Mouse (Mus musculus) embryo, embryonic 10.5 days (tissue): Measurements from ENCODE around the gene Hcst.
A peak's percentile ranks its signal among the peaks of the same experiment; 100 is the strongest.

Source experiments
- DNase-seq: peaks from one replicate; pipeline ENCODE4 v3.0.0-alpha.2; 2015; ENCODE audit warnings: low spot score

The Hcst gene

GRCm38 (mm10) chr7:30419561-30420499 lies at the start of gene Hcst:
Gene Hcst (minus strand): TSS chr7:30419854.
- DNase-seq: no peak

- DNase-seq: no peak
These were observed 45.2 kb upstream of the Hcst start for GRCm38 (mm10) chr7:30464816-30465300.

DNA sequence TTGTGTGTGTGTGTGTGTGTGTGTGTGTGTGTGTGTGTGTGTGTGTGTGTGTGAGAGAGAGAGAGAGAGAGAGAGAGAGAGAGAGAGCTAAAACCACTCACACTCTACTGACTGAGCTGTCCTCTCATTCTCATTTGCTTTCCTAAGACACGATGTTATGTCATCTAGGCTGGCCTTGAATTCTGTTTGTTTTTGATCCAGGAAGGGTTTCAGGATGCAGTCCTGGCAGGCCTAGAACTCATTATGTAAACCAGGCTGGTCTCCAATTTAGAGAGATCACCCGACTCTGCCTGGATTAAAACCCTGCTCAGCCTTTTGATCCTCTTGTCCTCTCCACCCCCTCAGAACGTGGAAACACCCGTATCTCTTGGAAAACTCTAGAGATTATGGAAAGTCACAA lies 44.3 kb upstream of the Hcst start:
- no peak for DNase-seq

- no peak for DNase-seq
These were observed 43.9 kb upstream of the Hcst start for GRCm38 (mm10) chr7:30463568-30463967.

- DNase-seq: no peak
These were observed 39.8 kb upstream of the Hcst start for GRCm38 (mm10) chr7:30459484-30459883.

- DNase-seq: peak; percentile 56
These were observed 38.1 kb upstream of the Hcst start, which contains the start of the genes Kirrel2 and Nphs1 for GRCm38 (mm10) chr7:30457629-30458330. Gene Kirrel2 (minus strand): TSS chr7:30457690. Gene Nphs1 (plus strand): TSS chr7:30458315.

GRCm38 (mm10) chr7:30456911-30457628 lies 37.4 kb upstream of the Hcst start:
- no peak for DNase-seq

DNA sequence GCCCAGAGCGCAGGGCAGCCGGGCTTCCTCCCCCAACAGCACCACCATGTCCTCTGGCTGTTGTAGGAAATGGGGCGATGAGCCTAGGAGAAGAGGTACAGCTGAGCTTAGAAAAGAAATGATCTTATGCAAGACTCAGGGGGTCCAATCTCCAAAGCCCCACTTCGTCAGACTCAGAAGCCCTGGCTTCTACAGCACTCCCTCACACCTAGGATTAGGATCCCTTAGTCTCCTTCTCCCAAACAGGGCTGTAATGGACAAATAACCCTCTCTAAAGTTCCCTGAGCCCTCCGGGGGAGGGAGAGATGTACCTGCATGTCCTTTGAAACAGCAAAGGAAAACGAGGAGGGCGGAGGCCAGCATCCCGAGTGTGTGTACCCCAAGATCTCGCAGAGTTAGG lies 36.8 kb upstream of the Hcst start:
- DNase-seq: no peak

GRCm38 (mm10) chr7:30454259-30454658 lies 34.6 kb upstream of the Hcst start:
- DNase-seq: no peak

- DNase-seq: no peak
These were observed 34.1 kb upstream of the Hcst start for GRCm38 (mm10) chr7:30453766-30454165.

DNA sequence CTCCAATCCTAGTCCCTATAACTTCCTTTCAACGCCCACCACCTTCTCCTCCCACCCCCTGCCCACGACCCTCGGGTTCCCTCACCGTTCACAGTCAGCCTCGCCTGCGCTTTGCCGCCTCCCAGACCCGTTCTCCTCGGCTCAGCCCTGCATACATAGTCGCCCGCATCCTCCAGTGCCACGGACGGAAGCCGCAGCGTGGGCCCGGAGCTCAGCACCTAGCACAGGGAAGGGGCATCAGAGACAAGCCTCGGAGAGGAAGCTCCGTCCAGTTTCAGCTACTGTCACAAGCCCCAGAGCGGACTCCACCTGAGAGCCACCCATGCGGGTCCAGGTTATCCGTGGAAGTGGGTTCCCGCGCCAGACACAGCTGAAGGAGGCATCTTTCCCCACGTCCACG lies 33.7 kb upstream of the Hcst start:
- no peak for DNase-seq

DNA sequence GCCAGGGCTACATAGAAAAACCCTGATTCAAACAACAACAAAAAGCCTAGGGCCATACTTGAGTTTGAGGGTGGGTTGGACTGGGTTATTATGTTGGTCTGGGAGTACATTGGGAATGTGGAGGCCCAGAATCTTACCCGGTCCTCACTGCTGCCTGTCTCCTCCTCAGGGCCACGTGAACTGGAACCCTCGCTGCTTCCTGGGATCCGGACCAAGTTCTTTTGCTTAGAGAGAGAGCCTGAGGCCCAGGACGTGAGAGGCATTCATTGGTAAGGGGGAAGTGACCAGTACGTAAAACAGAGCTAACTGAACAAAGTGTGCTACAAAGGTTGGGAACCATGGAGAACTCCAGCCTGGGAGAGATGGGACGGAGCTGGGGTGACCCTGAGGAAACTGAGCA lies 30.6 kb upstream of the Hcst start:
- DNase-seq: no peak

- peak; percentile 79 for DNase-seq
These were observed 25.5 kb upstream of the Hcst start, which contains the start of gene Aplp1 for GRCm38 (mm10) chr7:30444971-30445751. Gene Aplp1 (minus strand): TSS chr7:30445535.

DNA sequence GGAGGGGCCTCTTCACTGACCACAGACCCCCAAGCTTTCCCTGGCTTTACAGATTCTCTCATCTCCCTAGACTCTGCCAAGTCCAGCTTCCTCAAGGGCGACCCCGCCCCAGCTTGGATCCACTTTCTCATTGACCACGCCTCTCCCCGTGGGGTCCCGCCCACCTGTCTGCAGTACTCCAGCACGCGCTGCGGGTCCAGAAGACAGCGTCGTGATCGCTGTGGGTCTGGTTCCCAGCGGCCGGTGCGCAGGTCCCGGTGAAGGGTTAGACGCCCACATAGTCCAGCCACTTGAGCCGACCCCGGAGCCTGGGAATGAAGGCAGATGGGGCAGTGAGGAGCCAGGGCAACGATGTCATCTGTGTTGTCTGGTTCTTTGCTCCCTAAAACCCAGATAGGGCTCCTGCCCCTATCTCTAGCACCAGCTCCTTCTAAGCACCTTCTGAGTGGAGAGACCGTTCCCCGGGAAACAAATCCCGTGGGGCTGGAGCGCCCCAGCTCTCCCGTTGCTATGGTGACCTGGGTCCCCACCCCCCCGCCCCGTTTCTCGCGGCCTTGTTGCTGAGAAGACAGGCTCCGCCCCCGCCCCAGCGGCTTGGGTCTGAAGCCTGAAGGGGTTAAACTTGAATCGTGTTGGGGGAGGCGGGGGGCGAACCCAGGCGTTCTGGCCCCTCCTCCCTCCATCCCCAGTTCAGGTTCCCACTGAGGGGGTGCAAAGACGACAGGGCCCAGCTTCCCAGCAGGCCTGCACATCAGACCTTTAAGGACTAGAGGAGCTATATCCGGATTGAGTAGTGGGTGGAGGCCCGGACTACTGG lies 24.7 kb upstream of the Hcst start:
- DNase-seq: peak; percentile 78

DNA sequence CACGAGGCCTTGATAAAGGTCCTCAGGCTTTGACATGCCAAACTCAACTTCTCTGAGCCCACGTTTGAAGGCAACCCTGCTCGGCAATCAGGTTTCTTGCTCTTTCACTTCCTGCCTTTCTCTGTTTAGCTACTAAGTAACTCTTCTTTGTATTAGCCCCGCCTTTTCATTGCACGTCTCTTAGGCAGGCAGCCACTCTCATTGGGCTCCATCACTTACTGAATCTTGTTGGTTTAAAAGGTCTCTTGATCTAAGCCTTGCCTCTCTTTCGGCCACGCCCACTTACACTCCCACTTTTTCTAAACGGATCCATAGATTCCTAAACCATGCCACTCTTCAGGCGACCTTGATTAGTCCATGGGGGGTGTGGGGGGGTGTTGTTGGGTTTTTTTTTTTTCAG lies 24.0 kb upstream of the Hcst start:
- peak; percentile 51 for DNase-seq

GRCm38 (mm10) chr7:30440697-30441096 lies 21.0 kb upstream of the Hcst start:
- peak; percentile 63 for DNase-seq

GRCm38 (mm10) chr7:30439734-30440133 lies 20.1 kb upstream of the Hcst start:
- no peak for DNase-seq

GRCm38 (mm10) chr7:30436879-30437278 lies 17.2 kb upstream of the Hcst start:
- no peak for DNase-seq

DNA sequence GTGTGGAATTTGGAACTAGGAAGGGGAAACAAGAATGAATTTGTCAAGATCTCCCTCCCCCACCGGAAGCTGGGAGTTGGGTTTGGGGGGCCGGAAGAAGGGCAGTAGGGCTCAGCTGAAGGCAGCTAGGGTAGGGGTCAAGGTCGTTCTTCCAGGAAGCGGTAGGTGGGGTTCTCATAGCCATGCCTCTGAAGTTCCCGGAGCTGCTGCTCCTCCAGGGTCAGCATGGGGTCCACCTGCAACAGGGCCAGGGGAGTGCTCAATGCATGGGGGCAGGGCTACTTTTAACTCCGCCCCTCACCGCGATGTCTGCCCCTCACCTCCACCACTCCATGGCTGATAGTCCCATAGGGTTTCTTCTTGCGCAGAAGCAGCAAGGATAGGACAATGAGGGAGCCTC lies 15.5 kb upstream of the Hcst start:
- no peak for DNase-seq

GRCm38 (mm10) chr7:30434701-30435100 lies 15.0 kb upstream of the Hcst start:
- DNase-seq: no peak
